Mouse (Mus musculus): ENCODE data around the gene Sertad4. TPM values are rescaled to one million over a fixed set of nuclear protein-coding genes. Genes with fewer than 3 reads are reported as not detected.

The Sertad4 gene
- polyA plus RNA-seq, 1 experiment from 2014 or later: 49.7 TPM

GRCm38 (mm10) chr1:192856411-192856810 lies 855 bp upstream of the Sertad4 start:
- DNase-seq (ENCODE audit: low spot score) (peak; percentile 69), ATAC-seq (ENCODE audit: low read depth) (0 out of 2 replicates have a peak, but pooled peaks have one; percentile 5)
- Histone ChIP-seq H3K4me2 (ENCODE audit: low read depth, low read length) (peak overlapping the region; percentile 81), H3K9me3 (ENCODE audit: control insufficient read depth, low read length) (no peaks in the 10 kb centered on the region), H3K36me3 (ENCODE audit: control insufficient read depth, insufficient read depth, low read length) (no peaks in the 10 kb centered on the region; the same call in 1 of the 2 replicates), H3K27me3 (replicated peaks; ENCODE audit: control insufficient read depth, insufficient read depth, low read length) (no peaks in the 10 kb centered on the region), H3K4me1 (ENCODE audit: control insufficient read depth, insufficient read depth, low read length) (peaks cover 49% of the 10 kb centered on the region), H3K4me3 (ENCODE audit: low read depth, low read length) (peak overlapping the region; percentile 89; the same call in 1 of the 2 replicates), H3K9ac (ENCODE audit: low read depth, low read length) (no peak overlapping the region), H3K27ac (replicated peaks; ENCODE audit: low read depth, low read length) (peak overlapping the region; percentile 99)
- 14% methylated on average over 10 of the region's 10 CpGs for WGBS

- WGBS: under 1% methylated on average over 19 of the region's 45 CpGs
- no peaks in the 10 kb centered on the region for H3K9me3 ChIP-seq (ENCODE audit: control insufficient read depth, low read length)
- peak overlapping the region; percentile 97 for H3K9ac ChIP-seq (ENCODE audit: low read depth, low read length)
- peak; percentile 72 for DNase-seq (ENCODE audit: low spot score)
- peak overlapping the region; percentile 89 for H3K4me3 ChIP-seq (ENCODE audit: low read depth, low read length)
- ATAC-seq (ENCODE audit: low read depth): peak; percentile 48
- H3K27ac ChIP-seq (replicated peaks; ENCODE audit: low read depth, low read length): peak overlapping the region; percentile 99
- peaks cover 10% of the 10 kb centered on the region for H3K36me3 ChIP-seq (ENCODE audit: control insufficient read depth, insufficient read depth, low read length)
- peaks cover 54% of the 10 kb centered on the region for H3K4me1 ChIP-seq (ENCODE audit: control insufficient read depth, insufficient read depth, low read length)
- H3K4me2 ChIP-seq (ENCODE audit: low read depth, low read length): peak overlapping the region; percentile 81
- H3K27me3 ChIP-seq (replicated peaks; ENCODE audit: control insufficient read depth, insufficient read depth, low read length): no peaks in the 10 kb centered on the region
These were observed 711 bp downstream of the Sertad4 start for GRCm38 (mm10) chr1:192854819-192855271.

GRCm38 (mm10) chr1:192853988-192854818 lies 1.4 kb downstream of the Sertad4 start:
- Histone ChIP-seq H3K4me2 (ENCODE audit: low read depth, low read length) (peak overlapping the region; percentile 81), H3K4me1 (ENCODE audit: control insufficient read depth, insufficient read depth, low read length) (peaks cover 54% of the 10 kb centered on the region), H3K27ac (replicated peaks; ENCODE audit: low read depth, low read length) (peak overlapping the region; percentile 99), H3K9me3 (ENCODE audit: control insufficient read depth, low read length) (no peaks in the 10 kb centered on the region), H3K36me3 (ENCODE audit: control insufficient read depth, insufficient read depth, low read length) (peaks cover 17% of the 10 kb centered on the region), H3K27me3 (replicated peaks; ENCODE audit: control insufficient read depth, insufficient read depth, low read length) (no peaks in the 10 kb centered on the region), H3K4me3 (ENCODE audit: low read depth, low read length) (peak overlapping the region; percentile 89), H3K9ac (ENCODE audit: low read depth, low read length) (peak overlapping the region; percentile 97)
- ATAC-seq (ENCODE audit: low read depth) (no peak), DNase-seq (ENCODE audit: low spot score) (no peak)
- WGBS: 2% methylated on average over 19 of the region's 19 CpGs

DNA sequence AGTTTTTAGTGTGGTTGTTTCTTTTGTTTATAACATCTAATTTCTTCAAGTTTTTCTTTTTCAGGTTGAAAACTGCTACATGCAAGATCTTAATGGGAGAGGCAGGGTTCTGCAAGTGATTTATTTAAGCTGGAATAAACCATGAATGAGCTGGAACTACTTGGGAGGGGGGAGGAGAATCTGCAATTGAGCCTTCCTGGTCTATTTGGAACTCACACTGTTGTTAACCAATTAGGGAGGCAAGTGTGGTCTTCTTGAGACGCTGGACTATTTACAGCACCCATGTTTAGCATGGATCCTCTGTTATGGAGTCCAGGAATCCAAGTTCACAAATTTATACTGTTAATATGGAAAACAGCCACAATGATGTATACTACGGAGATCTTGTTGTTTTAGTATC lies 2.1 kb downstream of the Sertad4 start:
- peaks cover 53% of the 10 kb centered on the region for H3K4me1 ChIP-seq (ENCODE audit: control insufficient read depth, insufficient read depth, low read length)
- ATAC-seq (ENCODE audit: low read depth) (no peak), DNase-seq (ENCODE audit: low spot score) (no peak)
- 29% methylated on average over 2 of the region's 2 CpGs for WGBS
- H3K4me2 ChIP-seq (ENCODE audit: low read depth, low read length): peak overlapping the region; percentile 81
- H3K27me3 ChIP-seq (replicated peaks; ENCODE audit: control insufficient read depth, insufficient read depth, low read length): no peaks in the 10 kb centered on the region
- H3K27ac ChIP-seq (replicated peaks; ENCODE audit: low read depth, low read length): peak overlapping the region; percentile 99
- no peaks in the 10 kb centered on the region for H3K9me3 ChIP-seq (ENCODE audit: control insufficient read depth, low read length)
- H3K4me3 ChIP-seq (ENCODE audit: low read depth, low read length): peak overlapping the region; percentile 89
- H3K36me3 ChIP-seq (ENCODE audit: control insufficient read depth, insufficient read depth, low read length): peaks cover 24% of the 10 kb centered on the region
- peak overlapping the region; percentile 97 for H3K9ac ChIP-seq (ENCODE audit: low read depth, low read length)

- H3K4me1 ChIP-seq (ENCODE audit: control insufficient read depth, insufficient read depth, low read length): peaks cover 43% of the 10 kb centered on the region
- peak overlapping the region; percentile 75 for H3K27ac ChIP-seq (replicated peaks; ENCODE audit: low read depth, low read length)
- peak overlapping the region; percentile 97 for H3K9ac ChIP-seq (ENCODE audit: low read depth, low read length)
- peak overlapping the region; percentile 81 for H3K4me2 ChIP-seq (ENCODE audit: low read depth, low read length)
- H3K36me3 ChIP-seq (ENCODE audit: control insufficient read depth, insufficient read depth, low read length): peaks cover 38% of the 10 kb centered on the region
- H3K4me3 ChIP-seq (ENCODE audit: low read depth, low read length): peak overlapping the region; percentile 89
- H3K27me3 ChIP-seq (replicated peaks; ENCODE audit: control insufficient read depth, insufficient read depth, low read length): no peaks in the 10 kb centered on the region
- DNase-seq (ENCODE audit: low spot score) (no peak), ATAC-seq (ENCODE audit: low read depth) (no peak)
- no peaks in the 10 kb centered on the region for H3K9me3 ChIP-seq (ENCODE audit: control insufficient read depth, low read length)
These were observed 3.5 kb downstream of the Sertad4 start for GRCm38 (mm10) chr1:192852047-192852446.

DNA sequence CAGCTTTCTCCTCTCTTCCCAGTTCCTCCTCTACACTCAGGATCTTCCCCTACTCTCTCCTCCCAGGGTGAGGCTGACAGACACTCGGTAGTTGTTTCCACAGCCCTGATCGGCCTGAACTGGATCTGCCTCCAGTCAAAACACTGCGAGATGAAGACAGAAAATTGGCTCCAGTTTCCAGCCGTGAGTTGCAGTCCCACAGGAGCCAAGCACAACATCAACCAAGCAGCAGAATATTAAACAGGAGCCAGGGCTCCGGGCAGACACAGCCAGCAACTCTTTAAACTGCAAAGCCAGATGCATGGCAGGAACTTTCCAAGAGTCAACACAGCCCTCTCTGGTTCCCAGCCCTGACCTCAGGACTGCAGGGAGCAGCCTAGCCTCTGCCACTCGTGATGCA lies 3.9 kb downstream of the Sertad4 start:
- Histone ChIP-seq H3K4me1 (ENCODE audit: control insufficient read depth, insufficient read depth, low read length) (peaks cover 43% of the 10 kb centered on the region), H3K9me3 (ENCODE audit: control insufficient read depth, low read length) (no peaks in the 10 kb centered on the region), H3K4me2 (ENCODE audit: low read depth, low read length) (peak overlapping the region; percentile 81), H3K4me3 (ENCODE audit: low read depth, low read length) (peak overlapping the region; percentile 89), H3K27me3 (replicated peaks; ENCODE audit: control insufficient read depth, insufficient read depth, low read length) (no peaks in the 10 kb centered on the region), H3K36me3 (ENCODE audit: control insufficient read depth, insufficient read depth, low read length) (peaks cover 42% of the 10 kb centered on the region), H3K9ac (ENCODE audit: low read depth, low read length) (peak overlapping the region; percentile 97), H3K27ac (replicated peaks; ENCODE audit: low read depth, low read length) (peak overlapping the region; percentile 75)
- WGBS: 0% methylated on average over 6 of the region's 6 CpGs
- peak; percentile 93 for DNase-seq (ENCODE audit: low spot score)
- ATAC-seq (ENCODE audit: low read depth): peak; percentile 19; the same call in 1 of the 2 replicates

- peak overlapping the region; percentile 75 for H3K27ac ChIP-seq (replicated peaks; ENCODE audit: low read depth, low read length)
- 2% methylated on average over 2 of the region's 2 CpGs for WGBS
- H3K27me3 ChIP-seq (replicated peaks; ENCODE audit: control insufficient read depth, insufficient read depth, low read length): no peaks in the 10 kb centered on the region
- ATAC-seq (ENCODE audit: low read depth) (no peak), DNase-seq (ENCODE audit: low spot score) (no peak)
- no peaks in the 10 kb centered on the region for H3K9me3 ChIP-seq (ENCODE audit: control insufficient read depth, low read length)
- peak overlapping the region; percentile 89 for H3K4me3 ChIP-seq (ENCODE audit: low read depth, low read length)
- peak overlapping the region; percentile 97 for H3K9ac ChIP-seq (ENCODE audit: low read depth, low read length)
- H3K4me2 ChIP-seq (ENCODE audit: low read depth, low read length): peak overlapping the region; percentile 81
- H3K36me3 ChIP-seq (ENCODE audit: control insufficient read depth, insufficient read depth, low read length): peaks cover 47% of the 10 kb centered on the region
- peaks cover 38% of the 10 kb centered on the region for H3K4me1 ChIP-seq (ENCODE audit: control insufficient read depth, insufficient read depth, low read length)
These were observed 4.4 kb downstream of the Sertad4 start for GRCm38 (mm10) chr1:192851126-192851525.

DNA sequence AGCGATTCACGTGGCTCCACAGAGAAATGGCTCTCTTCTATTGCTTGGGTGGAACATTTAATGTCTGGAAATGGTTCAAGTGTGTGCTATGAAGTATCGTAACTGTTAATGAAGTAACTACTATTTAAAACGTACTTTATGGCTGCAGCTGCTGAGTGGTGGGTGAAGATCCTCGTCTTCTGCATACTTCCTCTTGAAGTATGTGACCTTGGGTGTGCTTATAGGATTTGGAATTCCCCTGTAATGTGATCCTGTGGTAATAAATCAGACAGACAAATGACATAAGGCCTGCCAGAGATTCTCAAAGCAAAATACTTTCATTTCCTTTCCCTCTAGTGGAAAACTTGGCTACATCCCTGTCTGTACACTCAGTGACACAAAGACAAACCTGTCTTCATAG lies 5.9 kb downstream of the Sertad4 start:
- Histone ChIP-seq H3K36me3 (ENCODE audit: control insufficient read depth, insufficient read depth, low read length) (peaks cover 63% of the 10 kb centered on the region), H3K4me3 (ENCODE audit: low read depth, low read length) (no peak overlapping the region), H3K4me2 (ENCODE audit: low read depth, low read length) (no peak overlapping the region), H3K4me1 (ENCODE audit: control insufficient read depth, insufficient read depth, low read length) (peaks cover 37% of the 10 kb centered on the region), H3K27ac (replicated peaks; ENCODE audit: low read depth, low read length) (no peak overlapping the region), H3K9ac (ENCODE audit: low read depth, low read length) (no peak overlapping the region), H3K27me3 (replicated peaks; ENCODE audit: control insufficient read depth, insufficient read depth, low read length) (no peaks in the 10 kb centered on the region), H3K9me3 (ENCODE audit: control insufficient read depth, low read length) (no peaks in the 10 kb centered on the region)
- 57% methylated on average over 5 of the region's 5 CpGs for WGBS
- no peak for ATAC-seq (ENCODE audit: low read depth)
- DNase-seq (ENCODE audit: low spot score): no peak
